Mouse (Mus musculus): ENCODE measurements around the gene 4931428F04Rik. TPM values are rescaled to one million over a fixed set of nuclear protein-coding genes. Genes with fewer than 3 reads are reported as not detected.
A peak's percentile ranks its signal among the peaks of the same experiment; 100 is the strongest.

4931428F04Rik gene
- polyA plus RNA-seq, 1 experiment from 2014 or later = 106 TPM

GRCm38 (mm10) chr8:105305211-105306145 is 15.8 kb upstream of the 4931428F04Rik start, which contains the start of gene Elmo3:
Gene Elmo3, plus strand, starts transcription at chr8:105305601.
- Histone ChIP-seq H3K9ac (replicated peaks) (peak within 1 kb of the TSS; percentile 54), H3K4me2 (replicated peaks) (peak within 1 kb of the TSS; percentile 45), H3K27me3 (no peaks in the 10 kb centered on the region), H3K9me3 (no peaks in the 10 kb centered on the region), H3K4me1 (replicated peaks) (peaks cover 21% of the 10 kb centered on the region), H3K27ac (no peak within 1 kb of the TSS; the same call in 1 of the 2 replicates), H3K36me3 (peaks cover 85% of the 10 kb centered on the region), H3K4me3 (replicated peaks) (no peak within 1 kb of the TSS)
- WGBS = 11% methylated on average over 30 of the region's 30 CpGs
- peak; percentile 59 for ATAC-seq

DNA sequence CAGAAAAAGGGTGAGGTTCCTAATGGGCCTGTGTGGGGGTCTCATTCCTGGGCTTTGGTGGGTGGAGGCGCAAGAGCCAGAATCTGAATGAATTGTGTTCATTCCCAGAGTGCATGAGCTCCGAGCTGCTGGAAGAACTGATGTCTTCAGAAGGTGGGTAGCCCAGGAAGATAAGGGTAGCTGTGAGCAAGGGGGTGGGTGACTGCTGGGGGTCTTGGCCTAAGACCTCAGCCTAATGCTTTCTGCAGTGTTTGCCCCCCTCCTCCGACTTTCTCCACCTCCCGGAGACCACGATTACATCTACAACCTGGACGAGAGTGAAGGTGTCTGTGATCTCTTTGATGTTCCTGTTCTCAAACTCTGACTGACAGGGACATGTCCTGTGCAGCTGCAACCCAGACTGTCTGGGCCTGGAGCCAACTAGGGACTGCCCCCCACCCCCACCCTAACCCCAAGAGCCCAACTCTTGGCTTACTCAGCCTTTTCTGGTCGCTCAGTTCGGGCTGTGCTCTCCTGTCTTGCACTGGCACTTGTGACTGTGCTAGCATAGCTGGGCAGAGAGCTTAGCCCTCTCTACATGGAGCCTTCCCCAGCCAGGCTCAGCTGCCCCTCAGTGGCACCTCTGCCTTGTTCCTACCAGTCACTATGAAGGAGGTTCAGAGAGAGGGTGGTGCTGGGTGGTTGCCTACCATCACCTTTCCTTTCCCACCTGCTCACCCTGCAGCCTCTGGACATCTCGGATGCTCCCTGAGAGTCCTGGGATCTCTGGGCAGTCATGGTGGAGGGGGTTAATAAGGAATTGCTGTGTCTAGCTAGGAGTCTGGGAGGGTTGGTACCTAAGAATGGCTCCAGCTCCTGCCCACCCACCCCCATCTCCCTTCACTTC is 14.9 kb upstream of the 4931428F04Rik start:
- Histone ChIP-seq H3K27me3 (no peaks in the 10 kb centered on the region), H3K36me3 (peaks cover 86% of the 10 kb centered on the region), H3K9me3 (no peaks in the 10 kb centered on the region), H3K4me3 (replicated peaks) (no peak overlapping the region), H3K4me2 (replicated peaks) (no peak overlapping the region), H3K27ac (no peak overlapping the region; the same call in 1 of the 2 replicates), H3K9ac (replicated peaks) (no peak overlapping the region), H3K4me1 (replicated peaks) (peaks cover 21% of the 10 kb centered on the region)
- peak; percentile 12; the same call in 1 of the 2 replicates for ATAC-seq
- 75% methylated on average over 9 of the region's 9 CpGs for WGBS

GRCm38 (mm10) chr8:105303874-105304273 is 14.2 kb upstream of the 4931428F04Rik start:
- 91% methylated on average over 9 of the region's 9 CpGs for WGBS
- Histone ChIP-seq H3K27me3 (no peaks in the 10 kb centered on the region), H3K4me3 (replicated peaks) (no peak overlapping the region), H3K9ac (replicated peaks) (no peak overlapping the region), H3K9me3 (no peaks in the 10 kb centered on the region), H3K36me3 (peaks cover 83% of the 10 kb centered on the region), H3K4me1 (replicated peaks) (peaks cover 28% of the 10 kb centered on the region), H3K4me2 (replicated peaks) (no peak overlapping the region), H3K27ac (no peak overlapping the region)
- ATAC-seq = no peak

DNA sequence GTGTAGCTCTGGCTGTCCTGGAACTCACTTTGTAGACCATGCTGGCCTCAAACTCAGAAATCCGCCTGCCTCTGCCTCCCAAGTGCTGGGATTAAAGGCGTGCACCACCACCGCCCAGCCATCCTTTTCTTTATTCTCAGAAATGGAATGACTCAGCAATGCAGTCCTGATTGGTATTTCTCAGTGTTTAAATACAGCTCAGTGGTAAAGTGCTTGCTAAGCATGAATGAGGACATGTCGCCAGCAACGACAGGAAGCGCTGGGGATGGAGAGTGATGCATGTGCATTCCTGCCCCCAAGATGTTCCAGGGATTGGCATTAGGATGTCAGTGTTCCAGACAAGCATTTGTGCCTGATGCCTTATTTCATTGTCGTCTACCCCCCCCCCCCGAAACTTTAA is 13.7 kb upstream of the 4931428F04Rik start:
- Histone ChIP-seq H3K9ac (replicated peaks) (no peak overlapping the region), H3K4me1 (replicated peaks) (peaks cover 33% of the 10 kb centered on the region), H3K27me3 (no peaks in the 10 kb centered on the region), H3K4me2 (replicated peaks) (no peak overlapping the region), H3K4me3 (replicated peaks) (no peak overlapping the region), H3K36me3 (peaks cover 80% of the 10 kb centered on the region), H3K27ac (no peak overlapping the region), H3K9me3 (no peaks in the 10 kb centered on the region)
- ATAC-seq = no peak
- WGBS = 88% methylated on average over 8 of the region's 8 CpGs

DNA sequence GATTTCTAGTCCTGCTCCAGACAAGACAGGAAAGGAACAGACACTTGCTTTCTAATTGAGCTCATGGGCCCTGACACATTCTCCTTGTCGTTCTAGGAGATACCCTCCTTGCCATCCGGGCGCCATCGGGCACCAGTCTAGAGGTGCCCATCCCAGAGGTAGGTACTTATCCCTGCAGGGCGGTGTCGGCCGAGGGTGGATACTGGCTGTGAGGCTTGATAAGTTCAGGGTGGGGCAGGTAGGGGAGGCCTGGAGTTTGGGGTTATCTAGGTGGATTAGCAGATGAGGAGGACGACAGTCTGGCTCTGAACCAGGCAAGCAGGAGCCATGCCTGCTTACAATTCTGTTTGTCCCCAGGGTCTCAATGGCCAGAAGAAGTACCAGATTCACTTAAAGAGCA is 10.3 kb upstream of the 4931428F04Rik start:
- no peak overlapping the region for H3K9ac ChIP-seq (replicated peaks)
- peaks cover 59% of the 10 kb centered on the region for H3K36me3 ChIP-seq
- H3K4me3 ChIP-seq (replicated peaks) = no peak overlapping the region
- 98% methylated on average over 8 of the region's 8 CpGs for WGBS
- H3K27ac ChIP-seq = no peak overlapping the region
- ATAC-seq = no peak
- no peak overlapping the region for H3K4me2 ChIP-seq (replicated peaks)
- H3K4me1 ChIP-seq (replicated peaks) = peaks cover 31% of the 10 kb centered on the region
- no peaks in the 10 kb centered on the region for H3K9me3 ChIP-seq
- H3K27me3 ChIP-seq = no peaks in the 10 kb centered on the region; the same call in 1 of the 2 replicates

- H3K27ac ChIP-seq = no peak overlapping the region
- H3K9ac ChIP-seq (replicated peaks) = peak overlapping the region; percentile 90
- no peak for ATAC-seq
- peak overlapping the region; percentile 88 for H3K4me3 ChIP-seq (replicated peaks)
- H3K27me3 ChIP-seq = peaks cover 4% of the 10 kb centered on the region; the same call in 1 of the 2 replicates
- H3K36me3 ChIP-seq = peaks cover 45% of the 10 kb centered on the region
- peaks cover 23% of the 10 kb centered on the region for H3K4me1 ChIP-seq (replicated peaks)
- H3K4me2 ChIP-seq (replicated peaks) = peak overlapping the region; percentile 99
- 63% methylated on average over 18 of the region's 18 CpGs for WGBS
- no peaks in the 10 kb centered on the region for H3K9me3 ChIP-seq
Measured at GRCm38 (mm10) chr8:105298351-105299252, 8.9 kb upstream of the 4931428F04Rik start.

DNA sequence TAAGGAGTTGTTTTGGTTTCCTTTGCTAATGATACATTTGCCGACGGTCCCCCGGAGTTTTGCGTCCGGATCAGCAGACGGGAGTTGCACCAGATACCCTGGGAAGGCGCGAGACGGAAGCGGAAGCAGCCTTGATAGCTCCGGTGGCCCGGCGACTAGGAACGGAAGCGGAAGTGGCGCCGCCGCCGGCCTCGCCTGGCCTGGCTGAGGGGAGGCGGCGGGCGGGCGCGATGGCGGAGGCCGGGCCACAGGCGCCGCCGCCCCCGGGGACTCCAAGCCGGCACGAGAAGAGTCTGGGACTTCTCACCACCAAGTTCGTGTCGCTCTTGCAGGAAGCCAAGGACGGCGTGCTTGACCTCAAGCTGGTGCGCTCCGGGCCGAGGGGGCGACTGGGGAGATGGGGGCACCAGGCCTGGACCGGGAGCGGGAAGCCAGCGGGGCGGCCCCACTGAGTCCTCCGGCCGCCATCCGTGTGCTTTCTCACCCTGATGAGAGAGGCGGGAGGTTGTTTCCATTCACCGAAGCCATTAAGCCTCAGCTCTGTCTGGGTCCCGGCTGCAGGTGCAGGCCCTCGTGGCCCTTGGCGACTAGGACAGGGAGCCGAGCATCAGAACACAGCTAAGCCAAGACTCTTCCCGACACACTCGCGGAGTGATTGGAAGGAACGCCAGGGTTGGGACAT is 8.0 kb upstream of the 4931428F04Rik start, which contains the start of gene E2f4:
TSS of gene E2f4 (plus strand) at position 153 of the 682 bp plus-strand sequence.
- Histone ChIP-seq H3K9me3 (no peaks in the 10 kb centered on the region), H3K36me3 (peaks cover 36% of the 10 kb centered on the region), H3K4me2 (replicated peaks) (peak within 1 kb of the TSS; percentile 99), H3K4me3 (replicated peaks) (peak within 1 kb of the TSS; percentile 88), H3K9ac (replicated peaks) (peak within 1 kb of the TSS; percentile 90), H3K4me1 (replicated peaks) (peaks cover 23% of the 10 kb centered on the region), H3K27ac (peak within 1 kb of the TSS; percentile 15; the same call in 1 of the 2 replicates), H3K27me3 (peaks cover 11% of the 10 kb centered on the region; the same call in 1 of the 2 replicates)
- ATAC-seq = peak; percentile 92
- whole genome bisulfite sequencing = under 1% methylated on average over 58 of the region's 58 CpGs

DNA sequence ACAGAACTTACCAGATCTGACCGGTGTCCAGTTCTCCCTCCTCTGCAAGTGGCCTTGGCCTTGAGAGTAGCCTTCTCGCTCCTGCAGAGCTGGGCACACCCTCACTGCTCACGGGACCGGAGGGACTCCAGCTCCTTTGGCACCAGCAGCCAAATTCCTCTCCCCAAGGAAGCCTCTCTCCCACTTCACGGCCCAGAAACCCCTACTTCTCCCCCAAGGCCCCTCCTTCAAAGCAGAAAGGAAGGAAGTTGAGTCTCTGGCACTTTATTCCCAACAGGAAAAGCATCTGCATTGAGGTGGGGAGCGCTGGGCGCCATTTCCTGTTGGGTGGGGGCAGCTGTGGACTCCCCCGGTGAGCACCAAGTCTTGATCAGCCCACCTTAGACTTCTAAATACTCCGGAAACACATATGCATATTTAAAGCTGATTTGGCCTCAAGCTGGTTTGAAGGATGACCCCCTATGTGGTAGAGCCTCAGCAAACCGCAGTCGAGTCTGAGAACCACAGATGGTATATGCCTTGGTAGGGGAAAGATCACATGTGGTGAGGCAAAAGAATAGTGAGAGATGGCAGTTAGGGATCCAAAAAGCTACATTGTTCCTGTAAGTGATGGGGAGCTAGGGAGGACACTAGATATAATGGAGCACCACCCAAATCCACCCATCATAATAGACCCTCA is 6.4 kb upstream of the 4931428F04Rik start, which contains the start of gene Exoc3l:
TSS of gene Exoc3l (minus strand) at position 207 of the 679 bp plus-strand sequence.
- Histone ChIP-seq H3K27me3 (peaks cover 11% of the 10 kb centered on the region; the same call in 1 of the 2 replicates), H3K4me2 (replicated peaks) (peak within 1 kb of the TSS; percentile 99), H3K4me3 (replicated peaks) (peak within 1 kb of the TSS; percentile 88), H3K27ac (no peak within 1 kb of the TSS), H3K36me3 (peaks cover 21% of the 10 kb centered on the region), H3K9me3 (no peaks in the 10 kb centered on the region), H3K4me1 (replicated peaks) (peaks cover 23% of the 10 kb centered on the region), H3K9ac (replicated peaks) (peak within 1 kb of the TSS; percentile 90)
- 72% methylated on average over 11 of the region's 11 CpGs for WGBS
- no peak for ATAC-seq

DNA sequence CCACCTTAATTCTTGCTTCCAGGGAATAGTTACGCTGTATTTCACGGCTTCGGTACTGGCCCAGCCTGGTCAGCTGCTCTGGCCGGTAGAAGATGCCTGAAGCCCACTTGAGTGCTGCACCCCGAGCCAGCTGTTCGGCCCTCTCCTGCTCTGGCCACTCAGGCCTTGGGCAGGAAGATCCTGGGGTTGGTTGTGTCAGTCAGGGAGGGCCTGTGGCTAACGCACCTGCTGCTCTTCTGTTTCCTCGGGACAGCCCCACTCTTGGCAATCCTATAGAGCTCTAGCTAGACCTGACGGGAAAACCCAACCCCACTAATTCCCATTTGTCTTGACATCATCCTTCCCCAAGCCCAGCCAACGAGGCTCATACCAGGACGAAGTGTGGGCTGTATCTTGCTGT is 5.6 kb upstream of the 4931428F04Rik start:
- Histone ChIP-seq H3K36me3 (peaks cover 13% of the 10 kb centered on the region), H3K4me3 (replicated peaks) (peak overlapping the region; percentile 6; the same call in 1 of the 2 replicates), H3K27ac (no peak overlapping the region), H3K4me1 (replicated peaks) (peaks cover 31% of the 10 kb centered on the region), H3K27me3 (peaks cover 17% of the 10 kb centered on the region), H3K4me2 (replicated peaks) (0 out of 2 replicates have a peak overlapping the region, but pooled peaks have one; percentile 5), H3K9me3 (no peaks in the 10 kb centered on the region), H3K9ac (replicated peaks) (no peak overlapping the region; the same call in 1 of the 2 replicates)
- no peak for ATAC-seq
- 71% methylated on average over 11 of the region's 11 CpGs for WGBS

GRCm38 (mm10) chr8:105294776-105295175 is 5.1 kb upstream of the 4931428F04Rik start:
- Histone ChIP-seq H3K36me3 (peaks cover 8% of the 10 kb centered on the region), H3K4me3 (replicated peaks) (no peak overlapping the region), H3K4me1 (replicated peaks) (peaks cover 36% of the 10 kb centered on the region), H3K9me3 (no peaks in the 10 kb centered on the region), H3K4me2 (replicated peaks) (0 out of 2 replicates have a peak overlapping the region, but pooled peaks have one; percentile 5), H3K27me3 (peaks cover 20% of the 10 kb centered on the region), H3K9ac (replicated peaks) (0 out of 2 replicates have a peak overlapping the region, but pooled peaks have one; percentile 19), H3K27ac (no peak overlapping the region)
- WGBS = 57% methylated on average over 9 of the region's 9 CpGs
- ATAC-seq = no peak
